Mouse (Mus musculus): ENCODE measurements around the gene Apod. TPM values are rescaled to one million over a fixed set of nuclear protein-coding genes. Genes with fewer than 3 reads are reported as not detected.

The Apod gene
- polyA plus RNA-seq, 1 experiment from 2014 or later: 0.27 TPM

- no peak overlapping the region for H3K9ac ChIP-seq
- no peak overlapping the region for H3K4me2 ChIP-seq
- H3K9me3 ChIP-seq (replicated peaks): no peaks in the 10 kb centered on the region
- no peak overlapping the region for H3K27ac ChIP-seq (ENCODE audit: poor library complexity, severe bottlenecking)
- no peaks in the 10 kb centered on the region for H3K27me3 ChIP-seq (replicated peaks)
- WGBS: 90% methylated on average over 4 of the region's 4 CpGs
- H3K4me1 ChIP-seq (replicated peaks): peaks cover 19% of the 10 kb centered on the region
- no peaks in the 10 kb centered on the region for H3K36me3 ChIP-seq
- H3K4me3 ChIP-seq: no peak overlapping the region
- ATAC-seq (ENCODE audit: insufficient number of reproducible peaks, low FRiP score): no peak
Observed at GRCm38 (mm10) chr16:31280176-31280575, 34.4 kb downstream of the Apod start.

GRCm38 (mm10) chr16:31278581-31278980 lies 36.0 kb downstream of the Apod start:
- Histone ChIP-seq H3K4me2 (no peak overlapping the region), H3K36me3 (no peaks in the 10 kb centered on the region), H3K9ac (no peak overlapping the region), H3K9me3 (replicated peaks) (no peaks in the 10 kb centered on the region), H3K27ac (ENCODE audit: poor library complexity, severe bottlenecking) (no peak overlapping the region), H3K27me3 (replicated peaks) (no peaks in the 10 kb centered on the region), H3K4me3 (no peak overlapping the region), H3K4me1 (replicated peaks) (peaks cover 16% of the 10 kb centered on the region)
- 53% methylated on average over 6 of the region's 6 CpGs for WGBS
- ATAC-seq (ENCODE audit: insufficient number of reproducible peaks, low FRiP score): no peak

DNA sequence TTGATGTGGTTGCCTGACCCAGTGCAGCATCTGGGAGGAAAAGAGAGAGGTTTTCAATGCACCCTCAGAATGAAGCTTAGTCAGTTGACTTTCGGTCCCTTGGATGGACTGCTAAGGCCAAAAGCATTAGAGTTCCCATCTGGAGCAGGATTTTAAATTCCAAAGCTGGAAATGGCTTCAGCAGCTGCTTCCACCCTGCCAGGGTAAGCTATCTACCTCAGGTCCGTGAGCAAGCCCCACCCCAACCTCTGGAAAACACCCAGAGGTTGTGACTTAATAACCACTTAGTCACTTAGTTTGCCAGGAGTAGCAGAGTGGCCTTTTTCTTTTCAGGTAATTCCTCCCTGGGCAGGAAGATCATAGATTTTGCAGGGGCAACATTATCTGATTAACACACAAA lies 36.5 kb downstream of the Apod start:
- Histone ChIP-seq H3K36me3 (no peaks in the 10 kb centered on the region), H3K4me1 (replicated peaks) (peaks cover 21% of the 10 kb centered on the region), H3K9me3 (replicated peaks) (no peaks in the 10 kb centered on the region), H3K27me3 (replicated peaks) (no peaks in the 10 kb centered on the region), H3K4me2 (no peak overlapping the region), H3K4me3 (no peak overlapping the region), H3K27ac (ENCODE audit: poor library complexity, severe bottlenecking) (no peak overlapping the region), H3K9ac (no peak overlapping the region)
- WGBS: 63% methylated on average over 2 of the region's 2 CpGs
- no peak for ATAC-seq (ENCODE audit: insufficient number of reproducible peaks, low FRiP score)

GRCm38 (mm10) chr16:31276962-31277361 lies 37.6 kb downstream of the Apod start:
- peak overlapping the region; percentile 81 for H3K27ac ChIP-seq (ENCODE audit: poor library complexity, severe bottlenecking)
- no peaks in the 10 kb centered on the region for H3K9me3 ChIP-seq (replicated peaks)
- ATAC-seq (ENCODE audit: insufficient number of reproducible peaks, low FRiP score): no peak
- no peak overlapping the region; the same call in 1 of the 2 replicates for H3K9ac ChIP-seq
- H3K27me3 ChIP-seq (replicated peaks): no peaks in the 10 kb centered on the region
- 67% methylated on average over 7 of the region's 7 CpGs for WGBS
- no peak overlapping the region; the same call in 1 of the 2 replicates for H3K4me2 ChIP-seq
- no peaks in the 10 kb centered on the region for H3K36me3 ChIP-seq
- peaks cover 31% of the 10 kb centered on the region for H3K4me1 ChIP-seq (replicated peaks)
- H3K4me3 ChIP-seq: no peak overlapping the region

DNA sequence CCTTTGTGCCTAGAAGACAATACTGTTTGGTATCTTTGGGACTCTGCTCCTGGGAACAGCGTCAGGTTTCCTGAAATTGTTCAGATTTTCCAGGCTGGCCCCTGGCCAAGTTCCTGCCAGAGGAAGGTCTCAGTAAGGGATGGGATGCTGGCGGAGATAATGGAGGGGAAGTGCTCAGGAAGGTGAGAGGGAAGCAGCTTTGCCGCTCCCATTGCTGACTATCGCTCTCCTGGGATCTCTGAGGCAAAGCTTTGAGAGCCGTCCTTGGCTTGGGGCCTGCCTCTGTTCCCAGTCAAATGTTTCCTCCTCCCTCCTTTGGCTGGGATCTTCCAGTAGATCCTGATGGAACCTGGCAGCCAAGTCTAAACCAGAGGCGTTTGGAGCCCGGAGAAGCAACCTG lies 38.1 kb downstream of the Apod start:
- H3K4me2 ChIP-seq: no peak overlapping the region; the same call in 1 of the 2 replicates
- H3K27me3 ChIP-seq (replicated peaks): no peaks in the 10 kb centered on the region
- H3K9ac ChIP-seq: no peak overlapping the region
- H3K9me3 ChIP-seq (replicated peaks): no peaks in the 10 kb centered on the region
- WGBS: 38% methylated on average over 7 of the region's 7 CpGs
- H3K4me3 ChIP-seq: no peak overlapping the region
- H3K36me3 ChIP-seq: 0 out of 2 replicates have a peak, but pooled peaks cover 2% of the 10 kb centered on the region
- peak overlapping the region; percentile 81 for H3K27ac ChIP-seq (ENCODE audit: poor library complexity, severe bottlenecking)
- H3K4me1 ChIP-seq (replicated peaks): peaks cover 33% of the 10 kb centered on the region
- peak; percentile 54 for ATAC-seq (ENCODE audit: insufficient number of reproducible peaks, low FRiP score)

GRCm38 (mm10) chr16:31274674-31275460 lies 39.7 kb downstream of the Apod start, which contains the start of gene Ppp1r2:
Gene Ppp1r2, minus strand, starts transcription at chr16:31275277.
- WGBS: under 1% methylated on average over 63 of the region's 83 CpGs
- H3K4me2 ChIP-seq: peak within 1 kb of the TSS; percentile 66
- H3K4me1 ChIP-seq (replicated peaks): peaks cover 41% of the 10 kb centered on the region
- peak within 1 kb of the TSS; percentile 89 for H3K4me3 ChIP-seq
- H3K27ac ChIP-seq (ENCODE audit: poor library complexity, severe bottlenecking): peak within 1 kb of the TSS; percentile 92
- peak; percentile 95 for ATAC-seq (ENCODE audit: insufficient number of reproducible peaks, low FRiP score)
- H3K9me3 ChIP-seq (replicated peaks): no peaks in the 10 kb centered on the region
- H3K36me3 ChIP-seq: 0 out of 2 replicates have a peak, but pooled peaks cover 5% of the 10 kb centered on the region
- no peaks in the 10 kb centered on the region for H3K27me3 ChIP-seq (replicated peaks)
- peak within 1 kb of the TSS; percentile 98 for H3K9ac ChIP-seq

DNA sequence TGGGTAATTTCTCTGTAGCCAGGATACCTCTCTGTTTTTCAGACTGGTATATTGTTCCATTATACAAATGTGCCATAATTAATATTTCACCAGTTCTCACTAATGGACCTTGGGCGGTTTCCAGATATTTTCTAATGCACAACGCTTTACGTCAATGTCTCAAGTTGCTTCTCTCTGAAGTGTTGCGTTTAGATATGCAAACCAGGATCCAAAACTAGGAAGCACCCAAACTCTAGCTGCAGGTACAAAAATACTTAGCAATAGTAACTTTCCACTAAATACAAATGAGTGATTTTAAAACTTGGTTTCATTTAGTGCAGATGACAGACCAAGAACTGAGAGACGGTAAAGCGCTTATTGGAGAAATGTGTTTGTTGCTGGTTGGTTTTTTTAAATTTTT lies 40.5 kb downstream of the Apod start:
- no peaks in the 10 kb centered on the region for H3K9me3 ChIP-seq (replicated peaks)
- H3K4me2 ChIP-seq: peak overlapping the region; percentile 66
- peak overlapping the region; percentile 89 for H3K4me3 ChIP-seq
- H3K4me1 ChIP-seq (replicated peaks): peaks cover 41% of the 10 kb centered on the region
- peak overlapping the region; percentile 98 for H3K9ac ChIP-seq
- H3K27me3 ChIP-seq (replicated peaks): no peaks in the 10 kb centered on the region
- ATAC-seq (ENCODE audit: insufficient number of reproducible peaks, low FRiP score): no peak
- peak overlapping the region; percentile 92; the same call in 1 of the 2 replicates for H3K27ac ChIP-seq (ENCODE audit: poor library complexity, severe bottlenecking)
- H3K36me3 ChIP-seq: 0 out of 2 replicates have a peak, but pooled peaks cover 5% of the 10 kb centered on the region
- WGBS: 3% methylated on average over 6 of the region's 6 CpGs

- no peaks in the 10 kb centered on the region for H3K9me3 ChIP-seq (replicated peaks)
- H3K4me1 ChIP-seq (replicated peaks): peaks cover 10% of the 10 kb centered on the region; the same call in 1 of the 2 replicates
- H3K9ac ChIP-seq: no peak overlapping the region
- peaks cover 20% of the 10 kb centered on the region for H3K36me3 ChIP-seq
- H3K27me3 ChIP-seq (replicated peaks): no peaks in the 10 kb centered on the region
- 82% methylated on average over 2 of the region's 2 CpGs for WGBS
- H3K4me2 ChIP-seq: no peak overlapping the region
- ATAC-seq (ENCODE audit: insufficient number of reproducible peaks, low FRiP score): no peak
- no peak overlapping the region for H3K27ac ChIP-seq (ENCODE audit: poor library complexity, severe bottlenecking)
- no peak overlapping the region for H3K4me3 ChIP-seq
Observed at GRCm38 (mm10) chr16:31266692-31267091, 47.9 kb downstream of the Apod start.

- Histone ChIP-seq H3K4me2 (no peak overlapping the region), H3K4me1 (replicated peaks) (no peaks in the 10 kb centered on the region), H3K9ac (no peak overlapping the region), H3K27ac (ENCODE audit: poor library complexity, severe bottlenecking) (no peak overlapping the region), H3K36me3 (peaks cover 61% of the 10 kb centered on the region), H3K4me3 (no peak overlapping the region), H3K9me3 (replicated peaks) (no peaks in the 10 kb centered on the region), H3K27me3 (replicated peaks) (no peaks in the 10 kb centered on the region)
- WGBS: 82% methylated on average over 2 of the region's 2 CpGs
- no peak for ATAC-seq (ENCODE audit: insufficient number of reproducible peaks, low FRiP score)
Observed at GRCm38 (mm10) chr16:31256151-31256550, 58.5 kb downstream of the Apod start.

DNA sequence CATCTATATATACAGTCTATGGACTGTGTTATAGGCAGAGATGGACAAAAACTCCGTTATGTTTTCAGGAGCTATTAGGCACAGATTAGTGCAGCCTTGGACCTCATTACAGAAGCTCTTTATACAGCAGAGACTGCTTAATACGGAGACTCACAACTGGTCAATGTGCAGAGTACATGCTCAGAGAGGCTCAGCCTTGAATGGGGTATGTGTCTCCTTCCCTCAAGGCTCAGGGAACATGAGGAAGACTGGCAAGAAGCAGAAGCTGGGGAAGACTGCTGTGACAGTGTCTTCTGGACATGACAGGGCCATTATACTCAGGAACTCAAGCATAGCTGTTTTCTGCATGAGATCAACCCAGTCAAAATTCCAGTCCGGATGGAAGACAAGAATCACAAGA lies 58.9 kb downstream of the Apod start:
- H3K9ac ChIP-seq: no peak overlapping the region
- H3K9me3 ChIP-seq (replicated peaks): no peaks in the 10 kb centered on the region
- no peak overlapping the region for H3K27ac ChIP-seq (ENCODE audit: poor library complexity, severe bottlenecking)
- no peak overlapping the region for H3K4me3 ChIP-seq
- no peaks in the 10 kb centered on the region for H3K27me3 ChIP-seq (replicated peaks)
- H3K4me1 ChIP-seq (replicated peaks): no peaks in the 10 kb centered on the region
- no peak for ATAC-seq (ENCODE audit: insufficient number of reproducible peaks, low FRiP score)
- H3K36me3 ChIP-seq: peaks cover 61% of the 10 kb centered on the region
- H3K4me2 ChIP-seq: no peak overlapping the region
- whole genome bisulfite sequencing: 81% methylated on average over 3 of the region's 3 CpGs

DNA sequence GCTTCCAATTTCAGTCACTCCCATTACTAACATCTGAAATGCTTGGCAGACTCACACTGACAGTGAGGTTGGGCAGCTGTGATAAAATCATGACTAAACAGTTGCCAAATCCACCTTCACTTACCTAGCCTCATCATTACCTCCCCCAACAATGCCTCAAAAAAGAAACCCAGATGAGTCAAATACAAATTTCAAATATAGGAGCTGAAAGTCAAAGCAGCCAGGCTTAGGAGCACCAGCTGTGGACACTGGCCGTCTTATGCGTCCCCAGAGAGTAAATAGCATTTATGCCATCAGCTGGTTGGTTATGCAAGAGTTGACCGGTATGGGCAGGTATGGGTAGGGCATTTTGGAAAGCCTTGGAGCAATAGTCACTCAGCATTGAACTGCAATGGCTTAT lies 65.2 kb downstream of the Apod start:
- no peaks in the 10 kb centered on the region for H3K4me1 ChIP-seq (replicated peaks)
- H3K27me3 ChIP-seq (replicated peaks): no peaks in the 10 kb centered on the region
- peaks cover 16% of the 10 kb centered on the region for H3K36me3 ChIP-seq
- H3K4me3 ChIP-seq: no peak overlapping the region
- no peak overlapping the region for H3K9ac ChIP-seq
- no peaks in the 10 kb centered on the region for H3K9me3 ChIP-seq (replicated peaks)
- no peak overlapping the region for H3K27ac ChIP-seq (ENCODE audit: poor library complexity, severe bottlenecking)
- no peak overlapping the region for H3K4me2 ChIP-seq
- ATAC-seq (ENCODE audit: insufficient number of reproducible peaks, low FRiP score): no peak
- 94% methylated on average over 3 of the region's 3 CpGs for WGBS
